Mouse (Mus musculus): ENCODE results near the gene Zfp786.

The Zfp786 gene

GRCm38 (mm10) chr6:47821776-47822175 lies 8.9 kb downstream of the Zfp786 start:
- in situ Hi-C loops (cut with MboI, MseI), result no loop called here

- in situ Hi-C loops (cut with MboI, MseI), result no loop called here
Measured at GRCm38 (mm10) chr6:47821236-47821635, 9.4 kb downstream of the Zfp786 start.

GRCm38 (mm10) chr6:47819626-47820325 lies 10.9 kb downstream of the Zfp786 start:
- in situ Hi-C loops (cut with MboI, MseI), result no loop called here

GRCm38 (mm10) chr6:47818721-47819120 lies 11.9 kb downstream of the Zfp786 start:
- in situ Hi-C loops (cut with MboI, MseI), result no loop called here

- in situ Hi-C loops (cut with MboI, MseI), result no loop called here
Measured at GRCm38 (mm10) chr6:47816151-47816550, 14.5 kb downstream of the Zfp786 start.

GRCm38 (mm10) chr6:47813257-47813878 lies 17.3 kb downstream of the Zfp786 start, which contains the start of gene Pdia4:
Gene Pdia4 (minus strand): TSS chr6:47813430.
- in situ Hi-C loops (cut with MboI, MseI), result no loop called here

- in situ Hi-C loops (cut with MboI, MseI), result no loop called here
Measured at GRCm38 (mm10) chr6:47812271-47812915, 18.3 kb downstream of the Zfp786 start.

GRCm38 (mm10) chr6:47811324-47811723 lies 19.3 kb downstream of the Zfp786 start:
- in situ Hi-C loops (cut with MboI, MseI), result no loop called here

GRCm38 (mm10) chr6:47810181-47810580 lies 20.5 kb downstream of the Zfp786 start:
- in situ Hi-C loops (cut with MboI, MseI), result no loop called here

- in situ Hi-C loops (cut with MboI, MseI), result no loop called here
Measured at GRCm38 (mm10) chr6:47809053-47809452, 21.6 kb downstream of the Zfp786 start.

GRCm38 (mm10) chr6:47808545-47808944 lies 22.1 kb downstream of the Zfp786 start:
- in situ Hi-C loops (cut with MboI, MseI), result no loop called here

GRCm38 (mm10) chr6:47807419-47807818 lies 23.2 kb downstream of the Zfp786 start:
- in situ Hi-C loops (cut with MboI, MseI), result no loop called here

- in situ Hi-C loops (cut with MboI, MseI), result no loop called here
Measured at GRCm38 (mm10) chr6:47805520-47805919, 25.1 kb downstream of the Zfp786 start.

- in situ Hi-C loops (cut with MboI, MseI), result no loop called here
Measured at GRCm38 (mm10) chr6:47799079-47799478, 31.6 kb downstream of the Zfp786 start.

- in situ Hi-C loops (cut with MboI, MseI), result loop anchor here (5.0 kb wide), 1 partner anchor 33 kb away; no protein-coding TSS in a partner anchor
Measured at GRCm38 (mm10) chr6:47794106-47794830, 36.4 kb downstream of the Zfp786 start.

- in situ Hi-C loops (cut with MboI, MseI), result loop anchor here (5.0 kb wide), 1 partner anchor 34 kb away; no protein-coding TSS in a partner anchor
Measured at GRCm38 (mm10) chr6:47793284-47793683, 37.4 kb downstream of the Zfp786 start.

GRCm38 (mm10) chr6:47792533-47792932 lies 38.1 kb downstream of the Zfp786 start:
- in situ Hi-C loops (cut with MboI, MseI), result loop anchor here (5.0 kb wide), 1 partner anchor 35 kb away; no protein-coding TSS in a partner anchor

- in situ Hi-C loops (cut with MboI, MseI), result loop anchor here (5.0 kb wide), 1 partner anchor 37 kb away; no protein-coding TSS in a partner anchor
Measured at GRCm38 (mm10) chr6:47790745-47791144, 39.9 kb downstream of the Zfp786 start.

GRCm38 (mm10) chr6:47788821-47789220 lies 41.8 kb downstream of the Zfp786 start:
- in situ Hi-C loops (cut with MboI, MseI), result no loop called here

- in situ Hi-C loops (cut with MboI, MseI), result no loop called here
Measured at GRCm38 (mm10) chr6:47787941-47788736, 42.5 kb downstream of the Zfp786 start.
